Mouse (Mus musculus) heart, embryonic 11.5 days (tissue): ENCODE results near the gene Pdzd2. TPM values are rescaled to one million over a fixed set of nuclear protein-coding genes. Genes with fewer than 3 reads are reported as not detected.

Source experiments
- ATAC-seq: fragments of 200-750 bp; cut with Nextera tagmentation; replicated peaks from 2 replicates; pipeline ENCODE4 v1.8.0; 2017; ENCODE audit warnings: moderate library complexity; ENCODE audit not compliant: insufficient number of reproducible peaks, low FRiP score, low TSS enrichment
- H3K27ac ChIP-seq: fragments of 300-500 bp; sonication (generic); 2 replicates; pipeline ENCODE4 v1.5.1; 2014; ENCODE audit warnings: mild to moderate bottlenecking, low read depth, low read length
- H3K27me3 ChIP-seq: fragments of 300-500 bp; sonication (generic); 2 replicates; pipeline ENCODE4 v1.6.1; 2014; ENCODE audit warnings: mild to moderate bottlenecking, low read length, mixed read lengths; ENCODE audit not compliant: control insufficient read depth, insufficient read depth
- H3K36me3 ChIP-seq: fragments of 300-500 bp; sonication (generic); 2 replicates; pipeline ENCODE4 v1.6.1; 2014; ENCODE audit warnings: mild to moderate bottlenecking, low read length, moderate library complexity, mixed read lengths; ENCODE audit not compliant: control insufficient read depth, insufficient read depth
- H3K4me1 ChIP-seq: fragments of 300-500 bp; sonication (generic); 2 replicates; pipeline ENCODE4 v1.6.1; 2014; ENCODE audit warnings: low read length; ENCODE audit not compliant: control insufficient read depth, insufficient read depth
- H3K4me2 ChIP-seq: fragments of 300-500 bp; sonication (generic); 2 replicates; pipeline ENCODE4 v1.6.1; 2014; ENCODE audit warnings: mild to moderate bottlenecking, moderate library complexity
- H3K4me3 ChIP-seq: fragments of 300-500 bp; sonication (generic); 2 replicates; pipeline ENCODE4 v1.5.1; 2014; ENCODE audit warnings: low read depth, low read length
- H3K9ac ChIP-seq: fragments of 300-500 bp; sonication (generic); 2 replicates; pipeline ENCODE4 v1.6.1; 2014; ENCODE audit warnings: mild to moderate bottlenecking, low read depth, low read length, moderate library complexity
- H3K9me3 ChIP-seq: fragments of 300-500 bp; sonication (generic); replicated peaks from 2 replicates; pipeline ENCODE4 v1.6.1; 2016; ENCODE audit warnings: low read length; ENCODE audit not compliant: control insufficient read depth
- WGBS: fragments of 180-500 bp; shearing (Covaris S2); extraction: QIAGEN DNeasy Blood & Tissue Kit; methylation state at CpG from one replicate; pipeline ENCODE4 v1.1.7; 2014; ENCODE audit not compliant: insufficient replicate concordance; 5-methylcytosine and 5-hydroxymethylcytosine counted together
- microRNA-seq: library from miRNA; unstranded; fragments of <30 nt; microRNA quantifications from one replicate; pipeline ENCODE4, GENCODE M21; 2016; ENCODE audit warnings: borderline number of aligned reads
- polyA plus RNA-seq: library from polyadenylated mRNA; unstranded; fragments of >200 nt; fragmentation: Nextera tagmentation; extraction: Ambion mirVana; gene quantifications from 2 replicates; pipeline ENCODE4 v1.2.1, GENCODE M21; 2014

Gene Pdzd2
- polyA plus RNA-seq, 1 experiment from 2014 or later, result 12.5 TPM

DNA sequence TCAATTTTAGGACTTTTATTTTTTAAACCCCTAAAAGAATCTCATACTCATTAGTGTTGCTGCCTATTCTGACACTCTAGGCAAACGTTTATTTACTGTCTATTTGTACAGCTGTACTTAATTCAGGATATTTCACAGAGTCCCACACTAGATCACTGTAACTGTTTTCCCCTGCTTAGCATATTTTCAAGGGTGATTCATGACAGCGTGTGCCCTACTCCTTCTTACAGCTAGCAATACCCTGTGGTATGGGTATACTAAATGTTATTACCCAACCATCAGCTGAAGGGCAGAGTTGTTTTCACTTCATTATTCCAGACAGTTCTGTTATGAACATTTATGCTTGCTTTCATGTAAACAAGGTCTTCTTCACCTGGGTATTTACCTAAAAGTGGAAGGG lies 423.7 kb downstream of the Pdzd2 start:
- WGBS, result 60% methylated on average over 2 of the region's 2 CpGs
- no peak overlapping the region for H3K4me2 ChIP-seq
- ATAC-seq, result no peak

DNA sequence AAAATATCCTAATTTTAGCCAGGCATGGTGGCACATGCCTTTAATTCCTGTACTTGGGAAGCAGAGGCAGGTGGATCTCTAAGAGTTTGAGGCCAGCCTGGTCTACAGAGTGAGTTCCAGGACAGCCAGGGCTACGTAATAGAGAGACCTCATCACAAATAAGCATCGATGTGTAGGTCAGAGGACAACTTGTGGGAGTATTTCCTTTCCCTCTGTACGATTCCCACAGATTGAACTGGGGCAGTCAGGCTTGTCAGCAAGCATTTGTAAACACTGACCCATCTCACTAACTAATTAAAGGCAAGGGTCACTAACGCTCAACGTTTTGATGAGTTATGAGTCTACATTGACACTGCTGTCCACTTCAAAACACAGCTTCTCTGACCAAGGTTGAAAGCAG lies 425.1 kb downstream of the Pdzd2 start:
- Histone ChIP-seq H3K36me3 (no peaks in the 10 kb centered on the region), H3K27me3 (no peaks in the 10 kb centered on the region), H3K4me2 (no peak overlapping the region), H3K9ac (no peak overlapping the region), H3K4me1 (no peaks in the 10 kb centered on the region), H3K27ac (no peak overlapping the region), H3K9me3 (no peaks in the 10 kb centered on the region), H3K4me3 (no peak overlapping the region)
- 82% methylated on average over 5 of the region's 5 CpGs for WGBS
- ATAC-seq, result no peak

More for the DNA sequence above, 423.7 kb downstream of the Pdzd2 start:
- H3K9ac ChIP-seq, result no peak overlapping the region
- H3K27ac ChIP-seq, result no peak overlapping the region
- H3K9me3 ChIP-seq, result no peaks in the 10 kb centered on the region
- H3K27me3 ChIP-seq, result 0 out of 2 replicates have a peak, but pooled peaks cover 2% of the 10 kb centered on the region
- no peak overlapping the region for H3K4me3 ChIP-seq
- H3K36me3 ChIP-seq, result no peaks in the 10 kb centered on the region
- no peaks in the 10 kb centered on the region for H3K4me1 ChIP-seq

DNA sequence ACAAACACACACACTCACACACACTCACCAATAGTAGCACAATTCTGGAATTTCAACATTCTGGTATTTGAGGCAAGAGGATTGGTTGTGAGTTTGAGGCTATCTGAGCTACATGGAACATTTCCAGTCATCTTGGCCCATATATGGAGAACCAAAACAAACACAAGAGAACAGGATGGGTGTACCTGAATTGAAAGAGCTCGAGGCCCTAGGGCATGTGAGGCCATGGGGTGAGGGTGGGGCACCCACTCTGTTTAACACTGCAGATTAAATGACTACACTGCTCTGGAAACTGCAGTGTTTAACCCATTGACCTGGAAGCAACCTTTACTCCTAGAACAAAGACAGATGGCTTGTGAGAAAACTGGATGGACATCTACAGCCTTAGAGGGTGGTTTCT lies 426.5 kb downstream of the Pdzd2 start:
- H3K4me2 ChIP-seq, result no peak overlapping the region
- no peak overlapping the region for H3K27ac ChIP-seq
- no peaks in the 10 kb centered on the region for H3K4me1 ChIP-seq
- ATAC-seq, result no peak
- H3K9me3 ChIP-seq, result no peaks in the 10 kb centered on the region
- no peaks in the 10 kb centered on the region for H3K27me3 ChIP-seq
- 15% methylated on average over 1 of the region's 1 CpGs for WGBS
- no peaks in the 10 kb centered on the region for H3K36me3 ChIP-seq
- H3K4me3 ChIP-seq, result no peak overlapping the region
- H3K9ac ChIP-seq, result no peak overlapping the region

DNA sequence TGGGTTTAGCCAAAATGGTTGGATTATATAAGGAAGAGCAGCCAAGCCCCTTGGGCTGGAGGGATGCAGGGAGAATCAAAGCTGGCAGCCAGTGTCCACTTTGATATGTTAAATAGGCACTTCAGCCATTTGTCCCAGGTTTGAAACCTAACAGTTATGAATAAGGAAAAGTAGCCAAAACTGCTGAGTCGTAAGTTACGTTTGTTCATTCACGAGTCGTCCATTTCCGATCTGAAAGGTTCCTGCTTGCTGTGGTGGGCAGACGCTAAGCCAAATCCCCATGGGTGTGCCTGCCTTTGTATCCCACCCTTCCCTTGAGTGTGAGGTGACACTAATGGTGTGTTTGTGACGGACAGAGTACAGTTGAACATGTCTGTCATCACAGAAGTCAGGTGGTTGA lies 428.3 kb downstream of the Pdzd2 start:
- ATAC-seq, result no peak
- 77% methylated on average over 7 of the region's 7 CpGs for WGBS
- H3K4me2 ChIP-seq, result no peak overlapping the region

DNA sequence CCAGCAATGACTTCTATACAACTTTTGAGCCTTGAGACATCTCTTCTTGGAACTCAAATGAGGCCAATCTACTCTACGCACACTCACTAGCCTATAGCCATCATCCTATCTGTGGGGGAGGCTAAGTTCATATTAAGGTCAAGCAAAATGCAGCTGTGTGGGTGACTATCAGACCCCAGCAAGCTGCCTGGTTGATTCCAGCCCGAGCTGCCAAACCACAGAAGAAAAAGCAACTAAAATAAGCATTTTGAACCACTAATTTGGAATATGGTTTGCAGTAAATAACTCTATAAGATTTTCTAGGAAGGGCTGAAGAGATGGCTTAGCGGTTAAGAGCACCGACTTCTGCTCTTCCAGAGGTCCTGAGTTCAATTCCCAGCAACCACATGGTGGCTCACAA lies 429.0 kb downstream of the Pdzd2 start:
- no peak overlapping the region for H3K27ac ChIP-seq
- no peaks in the 10 kb centered on the region for H3K9me3 ChIP-seq
- no peak for ATAC-seq
- H3K4me3 ChIP-seq, result no peak overlapping the region
- no peaks in the 10 kb centered on the region for H3K27me3 ChIP-seq
- H3K4me2 ChIP-seq, result no peak overlapping the region
- H3K4me1 ChIP-seq, result no peaks in the 10 kb centered on the region
- no peaks in the 10 kb centered on the region for H3K36me3 ChIP-seq
- WGBS, result 72% methylated on average over 4 of the region's 4 CpGs
- no peak overlapping the region for H3K9ac ChIP-seq

More for the DNA sequence above, 428.3 kb downstream of the Pdzd2 start:
- Histone ChIP-seq H3K4me1 (no peaks in the 10 kb centered on the region), H3K9me3 (no peaks in the 10 kb centered on the region), H3K27ac (no peak overlapping the region), H3K4me3 (no peak overlapping the region), H3K36me3 (no peaks in the 10 kb centered on the region), H3K9ac (no peak overlapping the region), H3K27me3 (no peaks in the 10 kb centered on the region)

Small RNAs within 50 kb of the gene (microRNA-seq; reads per million reads assigned to microRNA genes)
- gene Gm24135 (not detected), gene Gm24302 (not detected)

Other genes starting within 250 kb of the Pdzd2 start
- gene 6030458C11Rik, start 84.7 kb upstream of the Pdzd2 start, polyA plus RNA-seq, result 23.0 and 31.8 TPM in 2 replicates
- gene Drosha, start 84.9 kb upstream of the Pdzd2 start, polyA plus RNA-seq, result 34.6 and 48.4 TPM in 2 replicates